Mouse (Mus musculus) heart, postnatal 0 days (tissue): ENCODE results near the gene Zfp119a. TPM values are rescaled to one million over a fixed set of nuclear protein-coding genes. Genes with fewer than 3 reads are reported as not detected.
"Not testable (repeated sequence)": the region's sequence is repeated elsewhere in the genome, so short reads cannot be mapped to it uniquely, and the experiment has no call there.

Experiments used
- ATAC-seq: fragments of 200-750 bp; cut with Nextera tagmentation; 2 replicates; pipeline ENCODE4 v1.8.0; 2017; ENCODE audit warnings: low read depth, moderate number of reproducible peaks, moderate library complexity; ENCODE audit not compliant: insufficient read depth
- DNase-seq: peaks from one replicate; pipeline ENCODE4 v3.0.0-alpha.2; 2016; ENCODE audit warnings: low spot score
- H3K27ac ChIP-seq: fragments of 300-500 bp; sonication (generic); 2 replicates; pipeline ENCODE4 v1.5.1; 2014; ENCODE audit warnings: low read depth, mild to moderate bottlenecking
- H3K27me3 ChIP-seq: fragments of 300-500 bp; sonication (generic); 2 replicates; pipeline ENCODE4 v1.6.1; 2014; ENCODE audit warnings: low read length, mixed read lengths; ENCODE audit not compliant: control insufficient read depth, insufficient read depth
- H3K36me3 ChIP-seq: fragments of 300-500 bp; sonication (generic); replicated peaks from 2 replicates; pipeline ENCODE4 v1.6.1; 2014; ENCODE audit warnings: low read length, mixed read lengths; ENCODE audit not compliant: control insufficient read depth, insufficient read depth
- H3K4me1 ChIP-seq: fragments of 300-500 bp; sonication (generic); 2 replicates; pipeline ENCODE4 v1.6.1; 2014; ENCODE audit warnings: antibody characterized with exemption; ENCODE audit not compliant: control insufficient read depth, insufficient read depth
- H3K4me2 ChIP-seq: fragments of 300-500 bp; sonication (generic); 2 replicates; pipeline ENCODE4 v1.6.1; 2014; ENCODE audit warnings: low read depth, mild to moderate bottlenecking, low read length, moderate library complexity
- H3K4me3 ChIP-seq: fragments of 300-500 bp; sonication (generic); 2 replicates; pipeline ENCODE4 v1.5.1; 2014; ENCODE audit warnings: low read depth, low read length
- H3K9ac ChIP-seq: fragments of 300-500 bp; sonication (generic); replicated peaks from 2 replicates; pipeline ENCODE4 v1.6.1; 2014; ENCODE audit warnings: low read depth, low read length, mixed read lengths
- H3K9me3 ChIP-seq: fragments of 300-500 bp; sonication (generic); replicated peaks from 2 replicates; pipeline ENCODE4 v1.6.1; 2016; ENCODE audit warnings: low read length; ENCODE audit not compliant: control insufficient read depth
- CTCF ChIP-seq: IDR thresholded peaks from 2 replicates; pipeline ENCODE4 v1.5.1; 2016; ENCODE audit warnings: antibody characterized with exemption, control low read depth, low read depth
- EP300 ChIP-seq: IDR thresholded peaks from 2 replicates; pipeline ENCODE4 v1.6.1; 2016; ENCODE audit warnings: antibody characterized with exemption, low read depth
- WGBS: fragments of 180-500 bp; shearing (Covaris S2); extraction: QIAGEN DNeasy Blood & Tissue Kit; methylation state at CpG from one replicate; pipeline ENCODE4 v1.1.7; 2014; 5-methylcytosine and 5-hydroxymethylcytosine counted together
- polyA plus RNA-seq: library from polyadenylated mRNA; unstranded; fragments of >200 nt; fragmentation: Nextera tagmentation; extraction: Ambion mirVana; gene quantifications from 2 replicates; pipeline ENCODE4 v1.2.1, GENCODE M21; 2015
- total RNA-seq: library from RNA; depleted of rRNA; stranded (reverse); fragments of >200 nt; gene quantifications from 2 replicates; pipeline ENCODE4 v1.2.3, GENCODE M21; 2014; ENCODE audit warnings: low replicate concordance; rRNA removed

Gene Zfp119a
- 0.08 and 4.4 TPM in 2 replicates for total RNA-seq
- polyA plus RNA-seq = 5.4 and 6.0 TPM in 2 replicates

DNA sequence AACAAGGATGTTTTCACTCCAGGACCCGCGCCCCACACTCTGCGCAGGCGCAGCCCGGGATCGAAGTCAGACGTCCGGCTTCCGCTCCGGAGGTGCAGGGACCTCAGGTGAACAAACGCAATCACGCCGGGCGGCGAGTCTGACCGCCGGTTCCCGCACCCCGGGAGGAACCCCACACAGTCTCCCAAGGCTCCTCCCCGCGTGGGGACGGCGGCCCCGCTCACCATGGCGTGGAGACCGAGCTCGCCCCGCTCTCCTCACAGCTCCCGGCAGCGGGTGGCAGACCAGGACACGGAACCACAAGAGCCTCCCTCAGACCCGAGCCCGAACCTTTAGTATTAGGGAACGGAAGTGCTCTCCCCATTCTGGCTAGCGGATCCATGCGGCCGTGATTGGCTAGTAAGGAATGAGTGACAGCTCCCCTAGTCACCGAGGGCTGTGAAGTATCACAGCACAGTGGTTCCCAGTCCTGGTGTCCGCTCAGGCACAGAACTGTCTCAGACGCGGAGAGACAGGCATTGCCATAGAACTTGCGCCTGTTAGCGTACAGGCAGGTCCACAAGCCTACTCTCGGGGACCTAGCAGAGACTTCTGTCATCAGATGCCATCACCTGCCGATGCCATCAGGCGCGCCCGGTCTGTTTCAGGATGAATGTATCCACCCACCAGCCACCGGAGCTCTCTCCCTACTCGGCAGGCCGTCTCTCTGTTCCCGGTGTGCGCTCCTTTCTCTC is at the start of gene Zfp119a:
Zfp119a (minus strand) TSS at position 295 of the 734 bp plus-strand sequence.
- not testable (repeated sequence) for H3K9me3 ChIP-seq, H3K27me3 ChIP-seq, H3K36me3 ChIP-seq
- ATAC-seq = peak; percentile 99
- H3K4me2 ChIP-seq = peak within 1 kb of the TSS; percentile 68
- peak within 1 kb of the TSS; percentile 54 for H3K9ac ChIP-seq
- peak within 1 kb of the TSS; percentile 57 for H3K4me3 ChIP-seq
- peak within 1 kb of the TSS; percentile 86 for H3K27ac ChIP-seq
- peak; percentile 90 for DNase-seq
- H3K4me1 ChIP-seq = peaks cover 17% of the 10 kb centered on the region; the same call in 1 of the 2 replicates
- WGBS = 1% methylated on average over 25 of the region's 53 CpGs

DNA sequence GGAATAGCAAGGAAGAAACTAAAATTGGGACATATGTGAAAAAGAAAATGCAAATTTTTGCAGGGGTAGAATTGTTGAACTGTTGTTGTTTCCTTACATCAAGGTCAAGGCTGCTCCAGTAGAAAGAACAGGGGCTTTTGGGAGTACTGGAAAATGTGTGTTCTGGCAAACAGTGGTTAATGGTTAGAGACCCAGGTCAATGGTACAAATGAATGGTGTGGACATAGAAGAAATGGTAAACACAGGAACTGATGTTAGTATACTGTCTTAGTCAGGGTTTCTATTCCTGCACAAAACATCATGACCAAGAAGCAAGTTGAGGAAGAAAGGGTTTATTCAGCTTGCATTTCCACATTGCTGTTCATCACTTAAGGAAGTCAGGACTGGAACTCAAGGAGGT is 27.9 kb upstream of the Zfp119a start:
- H3K36me3 ChIP-seq = no peaks in the 10 kb centered on the region
- no peak for DNase-seq
- TF ChIP-seq CTCF = no peak
- H3K4me3 ChIP-seq = no peak overlapping the region
- no peaks in the 10 kb centered on the region for H3K9me3 ChIP-seq
- ATAC-seq = no peak
- H3K27ac ChIP-seq = no peak overlapping the region
- no peaks in the 10 kb centered on the region for H3K4me1 ChIP-seq
- H3K9ac ChIP-seq = no peak overlapping the region
- no peaks in the 10 kb centered on the region for H3K27me3 ChIP-seq
- no peak overlapping the region for H3K4me2 ChIP-seq

DNA sequence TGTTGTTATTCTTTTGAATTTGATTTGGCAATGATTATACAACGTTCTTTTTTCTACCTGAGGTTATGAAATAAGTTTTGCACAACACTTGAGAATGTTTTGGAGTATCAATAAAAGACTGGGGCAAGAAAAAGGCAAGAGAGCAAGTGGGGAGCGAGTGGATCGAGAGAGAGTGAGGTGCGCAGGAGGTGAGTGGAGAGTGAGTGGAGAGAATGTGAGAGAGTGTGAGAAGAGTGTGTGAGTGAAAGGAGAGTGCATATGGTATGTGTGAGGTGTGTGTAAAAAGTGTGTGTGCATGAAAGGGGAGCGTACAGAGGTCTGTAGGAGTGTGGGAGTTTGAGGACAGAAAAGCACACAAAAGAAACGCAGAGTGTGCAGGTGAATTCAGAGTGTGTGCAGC is 25.4 kb upstream of the Zfp119a start:
- no peaks in the 10 kb centered on the region for H3K4me1 ChIP-seq
- no peak for TF ChIP-seq EP300
- TF ChIP-seq CTCF = no peak
- H3K9me3 ChIP-seq = peaks cover 5% of the 10 kb centered on the region; the same call in 1 of the 2 replicates
- DNase-seq (no peak), ATAC-seq (no peak)
- no peak overlapping the region for H3K9ac ChIP-seq
- H3K27me3 ChIP-seq = no peaks in the 10 kb centered on the region
- WGBS = 64% methylated on average over 6 of the region's 6 CpGs
- no peak overlapping the region for H3K4me2 ChIP-seq
- H3K36me3 ChIP-seq = no peaks in the 10 kb centered on the region
- H3K27ac ChIP-seq = no peak overlapping the region
- H3K4me3 ChIP-seq = no peak overlapping the region

DNA sequence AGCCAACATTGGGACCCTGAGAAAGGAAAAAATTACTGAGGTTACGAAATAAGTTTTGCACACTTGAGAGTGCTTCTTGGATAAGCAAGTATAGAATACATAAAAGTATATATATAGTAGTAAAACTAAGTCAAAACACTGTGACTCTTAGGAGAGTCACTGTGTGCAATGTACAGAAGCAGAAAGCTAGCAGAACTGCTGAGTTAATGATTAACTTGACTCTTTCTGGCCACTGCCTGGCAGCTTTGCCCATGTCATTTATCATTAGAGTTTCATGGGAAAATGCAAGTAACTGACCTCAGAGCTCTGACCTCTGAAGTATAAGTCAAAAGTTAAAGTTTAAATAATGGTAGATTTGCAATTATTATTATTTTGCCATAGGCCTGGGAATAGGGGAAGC is 25.0 kb upstream of the Zfp119a start:
- TF ChIP-seq EP300 = no peak
- TF ChIP-seq CTCF = no peak
- DNase-seq (no peak), ATAC-seq (no peak)
- Histone ChIP-seq H3K4me3 (no peak overlapping the region), H3K9me3 (peaks cover 5% of the 10 kb centered on the region; the same call in 1 of the 2 replicates), H3K36me3 (no peaks in the 10 kb centered on the region), H3K4me1 (no peaks in the 10 kb centered on the region), H3K9ac (no peak overlapping the region), H3K27me3 (no peaks in the 10 kb centered on the region), H3K27ac (no peak overlapping the region), H3K4me2 (no peak overlapping the region)
- 86% methylated on average over 1 of the region's 1 CpGs for WGBS

DNA sequence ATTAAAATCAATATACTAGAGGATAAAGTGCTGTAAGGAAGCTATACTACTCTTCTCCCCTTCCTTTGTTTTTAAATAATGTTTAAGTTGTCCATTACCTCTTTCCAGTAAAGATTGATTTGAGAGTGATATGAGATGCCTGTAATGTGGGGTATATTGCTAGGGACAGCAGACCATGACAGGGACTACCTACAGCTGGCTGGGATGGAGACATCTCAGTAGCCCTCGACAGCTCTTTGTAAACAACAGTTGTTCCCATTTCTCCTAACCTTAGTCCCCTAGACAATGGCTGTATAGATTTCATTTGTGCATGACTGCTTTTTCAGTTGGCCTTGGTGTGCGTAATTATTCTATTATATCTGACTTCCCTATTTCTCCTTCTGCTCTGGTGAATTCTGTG is 24.4 kb upstream of the Zfp119a start:
- WGBS = 55% methylated on average over 2 of the region's 2 CpGs

DNA sequence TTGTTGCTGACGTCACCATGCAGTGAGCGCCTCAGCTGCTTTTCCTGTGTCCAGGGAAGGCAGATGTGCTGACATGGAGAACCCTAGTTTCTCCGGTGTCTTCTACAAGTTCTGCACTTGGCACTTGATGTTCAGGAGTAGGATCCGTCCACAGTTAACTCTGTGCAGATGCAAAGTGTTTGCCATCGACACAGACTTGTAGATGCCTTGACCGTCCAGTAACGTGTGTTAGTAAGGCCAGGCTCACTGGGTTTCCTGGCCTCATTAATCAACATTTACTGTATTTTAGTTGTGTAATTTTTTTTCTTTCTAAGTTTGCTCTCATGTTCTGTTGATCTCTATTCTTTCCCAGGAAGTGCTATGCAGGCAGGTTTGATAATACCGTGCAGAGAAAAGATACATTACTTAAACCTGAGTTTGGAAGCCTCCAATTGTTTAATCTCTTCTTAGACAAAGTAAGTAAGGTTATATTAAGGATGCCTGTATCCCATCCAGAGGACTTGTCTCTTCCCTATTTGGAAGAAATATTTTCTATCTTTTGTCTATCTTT is 13.8 kb upstream of the Zfp119a start:
- Histone ChIP-seq H3K4me3 (peak overlapping the region; percentile 55), H3K27ac (peak overlapping the region; percentile 89), H3K9ac (peak overlapping the region; percentile 46), H3K4me2 (peak overlapping the region; percentile 61)
- 13% methylated on average over 5 of the region's 8 CpGs for WGBS
- not testable (repeated sequence) for H3K36me3 ChIP-seq, H3K9me3 ChIP-seq, DNase-seq, H3K4me1 ChIP-seq, ATAC-seq, H3K27me3 ChIP-seq

More for the DNA sequence above, 24.4 kb upstream of the Zfp119a start:
- Histone ChIP-seq H3K27ac (no peak overlapping the region), H3K4me1 (no peaks in the 10 kb centered on the region), H3K27me3 (no peaks in the 10 kb centered on the region), H3K9me3 (peaks cover 10% of the 10 kb centered on the region), H3K9ac (no peak overlapping the region), H3K4me3 (no peak overlapping the region), H3K36me3 (no peaks in the 10 kb centered on the region; the same call in 1 of the 2 replicates), H3K4me2 (no peak overlapping the region)
- DNase-seq (no peak), ATAC-seq (no peak)
- TF ChIP-seq EP300 = no peak
